Mouse (Mus musculus) layer of hippocampus, postnatal 14 days (tissue): ENCODE results near the gene Gm11983. TPM values are rescaled to one million over a fixed set of nuclear protein-coding genes. Genes with fewer than 3 reads are reported as not detected.

Experiments
- total RNA-seq, 2 experiments: library from RNA; stranded (reverse); gene quantifications; 2 replicates each; pipeline ENCODE4 v1.2.3; 2021

Gm11983 gene
- total RNA-seq, 2 experiments from 2014 or later = not detected

Other genes with a start within 250 kb of the Gm11983 start
- gene Nacad, start 231.6 kb downstream of the Gm11983 start, total RNA-seq = 10 to 100 TPM; 58.1 to 61.9 TPM
- gene Tbrg4, start 211.6 kb downstream of the Gm11983 start, total RNA-seq = 10 to 100 TPM; 47.2 to 52.5 TPM
- gene Wap, start 199.0 kb downstream of the Gm11983 start, total RNA-seq = not detected
- gene Ramp3, start 179.1 kb downstream of the Gm11983 start, total RNA-seq = 10 to 100 TPM in 1 of 2 experiments, 1 to 10 TPM in 1; 5.6 to 11.9 TPM
- 100 to 1,000 TPM; 196 to 212 TPM for gene Adcy1, start 225.8 kb upstream of the Gm11983 start, total RNA-seq